Mouse (Mus musculus) liver, embryonic 12.5 days (tissue): Measurements from ENCODE around the gene C1rl. TPM values are rescaled to one million over a fixed set of nuclear protein-coding genes. Genes with fewer than 3 reads are reported as not detected.
"Not testable (repeated sequence)": the region's sequence is repeated elsewhere in the genome, so short reads cannot be mapped to it uniquely, and the experiment has no call there.

Experiments
- ATAC-seq: fragments of 200-750 bp; cut with Nextera tagmentation; 2 replicates; pipeline ENCODE4 v1.8.0; 2017; ENCODE audit warnings: moderate number of reproducible peaks, mild to moderate bottlenecking, moderate library complexity
- H3K27ac ChIP-seq: fragments of 300-500 bp; sonication (generic); 2 replicates; pipeline ENCODE4 v1.5.1; 2016; ENCODE audit warnings: mild to moderate bottlenecking
- H3K27me3 ChIP-seq: fragments of 300-500 bp; sonication (generic); replicated peaks from 2 replicates; pipeline ENCODE4 v1.6.1; 2016; ENCODE audit warnings: mild to moderate bottlenecking, moderate library complexity
- H3K36me3 ChIP-seq: fragments of 300-500 bp; sonication (generic); 2 replicates; pipeline ENCODE4 v1.6.1; 2016; ENCODE audit warnings: mild to moderate bottlenecking, moderate library complexity
- H3K4me1 ChIP-seq: fragments of 300-500 bp; sonication (generic); 2 replicates; pipeline ENCODE4 v1.6.1; 2016
- H3K4me2 ChIP-seq: fragments of 300-500 bp; sonication (generic); 2 replicates; pipeline ENCODE4 v1.6.1; 2016; ENCODE audit warnings: mild to moderate bottlenecking, moderate library complexity
- H3K4me3 ChIP-seq: fragments of 300-500 bp; sonication (generic); 2 replicates; pipeline ENCODE4 v1.5.1; 2016; ENCODE audit warnings: mild to moderate bottlenecking, moderate library complexity
- H3K9ac ChIP-seq: fragments of 300-500 bp; sonication (generic); 2 replicates; pipeline ENCODE4 v1.6.1; 2016; ENCODE audit warnings: mild to moderate bottlenecking, moderate library complexity
- H3K9me3 ChIP-seq: fragments of 300-500 bp; sonication (generic); replicated peaks from 2 replicates; pipeline ENCODE4 v1.6.1; 2016; ENCODE audit warnings: mild to moderate bottlenecking, moderate library complexity
- WGBS: fragments of 180-500 bp; shearing (Covaris S2); methylation state at CpG from one replicate; pipeline ENCODE4 v1.1.7; 2016; ENCODE audit not compliant: insufficient replicate concordance; 5-methylcytosine and 5-hydroxymethylcytosine counted together
- polyA plus RNA-seq: library from polyadenylated mRNA; unstranded; fragments of >200 nt; fragmentation: Nextera tagmentation; extraction: Ambion mirVana; gene quantifications from 2 replicates; pipeline ENCODE4 v1.2.1, GENCODE M21; 2016

The C1rl gene
- polyA plus RNA-seq, 1 experiment from 2014 or later: 4.5 TPM

DNA sequence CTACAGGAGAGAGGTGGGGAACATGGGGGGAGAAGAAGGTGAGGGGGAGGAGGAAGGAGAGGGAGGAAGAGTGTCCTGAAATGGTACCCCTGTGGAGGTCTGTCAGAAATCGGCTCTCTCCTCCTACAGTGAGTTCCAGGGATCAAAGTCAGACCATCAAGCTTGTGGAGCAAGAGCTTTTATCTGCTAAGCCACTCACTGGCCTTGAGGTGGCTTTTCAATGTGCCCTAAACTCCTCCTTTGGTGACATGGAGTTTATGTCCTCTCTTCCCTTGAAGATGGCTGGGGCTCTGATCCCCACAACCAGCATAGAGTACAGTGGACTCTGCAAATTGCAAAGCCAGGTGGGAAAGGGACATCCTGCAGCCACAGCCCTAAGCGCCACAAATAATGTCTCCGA lies 55.1 kb downstream of the C1rl start:
- 64% methylated on average over 3 of the region's 3 CpGs for WGBS

DNA sequence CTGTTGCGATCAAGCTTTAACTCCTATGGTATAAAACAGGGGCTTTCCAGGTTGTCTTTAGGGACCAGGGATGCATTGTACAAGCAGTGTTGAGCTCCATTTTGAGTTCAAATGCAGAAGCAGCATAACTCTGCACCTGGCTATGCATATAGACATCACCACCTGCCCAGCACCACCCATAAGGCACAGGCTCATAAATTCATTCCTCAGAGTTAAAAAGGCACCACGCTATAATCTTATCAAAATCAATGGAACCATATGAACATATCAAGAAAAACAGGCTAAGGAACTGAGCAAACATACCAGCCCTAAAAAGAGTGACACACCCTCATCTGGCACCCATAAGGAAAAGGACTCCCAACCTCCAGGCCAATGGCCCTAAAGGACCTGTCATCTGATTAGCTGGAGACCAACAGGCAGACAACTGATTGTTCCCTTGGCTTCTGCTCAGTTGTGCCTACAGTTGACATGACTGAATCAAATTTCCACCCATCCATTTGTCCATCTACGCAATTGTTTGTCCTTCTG lies 56.2 kb downstream of the C1rl start:
- H3K27ac ChIP-seq: no peak overlapping the region
- no peak overlapping the region for H3K9ac ChIP-seq
- no peak overlapping the region for H3K4me3 ChIP-seq
- H3K27me3 ChIP-seq: no peaks in the 10 kb centered on the region
- no peak for ATAC-seq
- 62% methylated on average over 3 of the region's 3 CpGs for WGBS
- H3K9me3 ChIP-seq: peaks cover 7% of the 10 kb centered on the region
- no peak overlapping the region for H3K4me2 ChIP-seq
- no peaks in the 10 kb centered on the region for H3K4me1 ChIP-seq
- no peaks in the 10 kb centered on the region for H3K36me3 ChIP-seq

More for the DNA sequence above, 55.1 kb downstream of the C1rl start:
- H3K9ac ChIP-seq, H3K27ac ChIP-seq, H3K27me3 ChIP-seq, H3K36me3 ChIP-seq, H3K4me1 ChIP-seq, H3K9me3 ChIP-seq, H3K4me2 ChIP-seq, H3K4me3 ChIP-seq, ATAC-seq: not testable (repeated sequence)

DNA sequence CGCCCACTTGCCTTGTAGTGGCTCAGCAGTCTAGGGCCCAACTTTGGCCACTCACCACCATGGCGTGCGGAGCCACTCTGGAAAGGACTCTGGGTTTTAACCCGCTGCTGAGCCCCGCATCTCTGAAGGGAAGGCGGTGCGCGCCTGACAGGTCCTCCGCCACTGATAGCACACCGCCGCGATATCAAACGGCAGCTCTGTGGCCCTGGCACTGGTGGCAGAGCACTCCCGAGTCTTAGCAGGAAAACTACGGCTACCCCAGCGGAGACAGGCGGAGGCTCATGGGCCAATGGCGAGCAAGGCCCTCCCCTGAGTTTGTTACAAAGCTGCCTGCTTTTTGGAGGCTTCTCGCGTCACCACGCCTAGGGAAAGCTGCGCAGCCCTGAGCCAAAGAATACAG lies 59.9 kb downstream of the C1rl start:
- H3K9me3 ChIP-seq: peaks cover 7% of the 10 kb centered on the region
- no peak overlapping the region for H3K4me3 ChIP-seq
- H3K27me3 ChIP-seq: no peaks in the 10 kb centered on the region
- no peak overlapping the region for H3K9ac ChIP-seq
- H3K27ac ChIP-seq: no peak overlapping the region
- H3K4me1 ChIP-seq: no peaks in the 10 kb centered on the region
- H3K36me3 ChIP-seq: no peaks in the 10 kb centered on the region
- ATAC-seq: no peak
- 63% methylated on average over 22 of the region's 22 CpGs for WGBS
- no peak overlapping the region for H3K4me2 ChIP-seq

DNA sequence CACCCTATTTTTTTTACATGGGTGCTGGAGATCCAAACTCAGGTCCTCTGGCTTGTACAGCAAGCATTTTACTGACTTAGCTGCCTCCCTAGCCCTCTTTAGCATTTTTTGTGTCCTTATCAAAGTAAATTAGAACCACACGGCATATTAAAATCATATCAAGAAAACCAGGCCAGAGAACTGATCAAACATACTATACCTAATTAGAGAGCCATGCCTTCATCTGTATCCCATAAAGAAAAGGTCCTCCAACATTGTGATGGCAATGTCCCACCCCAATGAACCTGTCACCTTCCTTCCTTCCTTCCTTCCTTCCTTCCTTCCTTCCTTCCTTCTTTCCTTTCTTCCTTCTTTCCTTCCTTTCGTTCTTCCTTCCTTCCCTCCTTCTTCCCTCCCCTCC lies 63.0 kb downstream of the C1rl start:
- not testable (repeated sequence) for H3K9ac ChIP-seq, ATAC-seq, H3K4me3 ChIP-seq, H3K4me1 ChIP-seq, H3K27ac ChIP-seq, H3K4me2 ChIP-seq, H3K27me3 ChIP-seq, H3K36me3 ChIP-seq, H3K9me3 ChIP-seq
- WGBS: 57% methylated on average over 2 of the region's 2 CpGs

Other genes starting within 250 kb of the C1rl start
- 0.05 and 0.06 TPM in 2 replicates for gene Cd163, start 188.5 kb upstream of the C1rl start, polyA plus RNA-seq
- gene Pex5, start 78.0 kb upstream of the C1rl start, polyA plus RNA-seq: 26.3 and 26.5 TPM in 2 replicates
- 4.1 and 5.0 TPM in 2 replicates for gene Clstn3, start 28.3 kb upstream of the C1rl start, polyA plus RNA-seq
- gene C1ra, start 19.3 kb downstream of the C1rl start, polyA plus RNA-seq: 4.5 and 4.6 TPM in 2 replicates
- 15.9 and 16.6 TPM in 2 replicates for gene C1s1, start 49.2 kb downstream of the C1rl start, polyA plus RNA-seq
- gene C1rb, start 77.2 kb downstream of the C1rl start, polyA plus RNA-seq: not detected in 2 replicates
- not detected in 2 replicates for gene C1s2, start 143.0 kb downstream of the C1rl start, polyA plus RNA-seq
- 67.1 and 74.5 TPM in 2 replicates for gene Lpcat3, start 169.9 kb downstream of the C1rl start, polyA plus RNA-seq
- 200 TPM in 2 replicates for gene Emg1, start 219.1 kb downstream of the C1rl start, polyA plus RNA-seq
- gene Phb2, start 219.2 kb downstream of the C1rl start, polyA plus RNA-seq: 433 and 443 TPM in 2 replicates
- 30.8 and 31.3 TPM in 2 replicates for gene Ptpn6, start 245.6 kb downstream of the C1rl start, polyA plus RNA-seq
- 109 and 116 TPM in 2 replicates for gene Grcc10, start 248.3 kb downstream of the C1rl start, polyA plus RNA-seq